Mouse (Mus musculus) megakaryocyte, embryonic 14.5 days (primary cell): ENCODE results near the gene Kdelr3.

ENCODE experiments used
- FLI1 ChIP-seq: IDR thresholded peaks from 2 replicates; pipeline ENCODE4 v1.6.1; 2012; ENCODE audit warnings: low read length, inconsistent platforms, mixed read lengths
- GATA1 ChIP-seq: IDR thresholded peaks from 3 replicates; pipeline ENCODE4 v1.6.1; 2012; ENCODE audit warnings: mixed read lengths, low read length, inconsistent platforms, borderline replicate concordance

GRCm38 (mm10) chr15:79509998-79510397 lies 6.2 kb upstream of the Kdelr3 start:
- TF ChIP-seq GATA1 (no peak), FLI1 (no peak)
